Mouse (Mus musculus) adrenal gland, adult 2 months (tissue): ENCODE measurements at regions not wholly inside any gene's neighbourhood (a gene's known extent, or its start where the extent isn't known, plus 50 kb on each side); places are given as distances from the start of the nearest gene placed in this dataset.

ENCODE experiments used
- DNase-seq: peaks from one replicate; pipeline ENCODE4 v3.0.0; 2021

- no peak for DNase-seq
Measured at GRCm38 (mm10) chr15:36916998-36917397, 90.6 kb downstream of the Zfp706 start.

DNA sequence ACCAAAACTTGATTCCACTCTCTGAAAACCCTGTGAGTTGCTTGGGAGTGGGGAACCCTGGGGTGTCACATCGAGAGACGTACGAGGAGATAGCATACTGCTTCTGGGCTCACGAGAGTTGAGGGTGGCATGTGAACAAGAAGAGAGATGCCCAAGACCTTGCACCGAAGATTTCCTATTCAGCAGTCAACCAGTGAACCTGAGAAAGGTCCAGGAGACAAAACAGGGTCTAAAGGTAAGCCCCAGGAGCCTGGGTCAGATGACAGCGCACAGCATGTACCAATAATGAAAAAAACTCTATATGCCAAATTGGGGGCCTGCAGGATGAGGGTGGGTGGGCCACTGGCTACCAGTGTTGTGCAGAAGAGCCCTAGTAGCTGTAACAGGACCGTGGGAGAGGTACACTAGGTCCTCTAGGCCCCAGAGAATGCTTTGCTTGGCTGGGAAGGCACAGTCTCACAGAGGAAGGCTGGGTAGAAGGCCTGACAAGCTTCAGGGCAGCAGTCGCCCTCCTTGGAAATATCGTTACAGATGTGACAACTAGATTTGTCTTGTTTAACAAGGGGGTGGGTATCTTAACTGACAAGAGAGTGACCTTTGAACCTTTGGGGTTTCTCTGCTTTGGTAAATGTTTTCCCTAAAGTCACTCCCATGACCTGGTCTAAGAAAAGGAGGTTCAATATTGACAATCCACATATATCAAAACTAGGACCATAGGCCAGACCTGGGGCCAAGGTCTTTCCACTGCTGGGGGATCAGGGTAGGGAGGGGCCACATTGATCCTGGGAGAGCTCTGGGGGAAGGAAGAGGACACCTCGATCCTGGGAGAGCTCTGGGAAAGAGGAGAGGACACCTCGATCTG, 93.1 kb downstream of the Zfp706 start:
- no peak for DNase-seq

DNA sequence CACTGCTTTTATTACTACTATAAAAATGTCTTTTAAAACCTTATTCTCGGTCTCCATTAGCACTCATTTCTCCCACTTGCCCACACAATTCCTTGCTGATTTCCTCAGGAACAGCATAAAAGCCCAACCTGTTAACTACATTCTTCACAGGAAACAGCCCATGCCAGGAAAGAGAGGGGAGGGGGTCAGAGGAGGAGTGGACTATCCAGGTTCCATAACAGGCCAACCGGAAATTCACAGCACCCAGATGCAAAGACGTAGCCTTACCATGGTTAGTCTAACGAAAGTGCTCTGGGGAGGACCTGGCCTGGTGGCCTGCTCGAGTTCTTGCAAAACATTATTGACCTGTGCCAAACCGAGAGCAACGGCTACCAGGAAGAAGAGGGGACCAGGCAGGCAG, 94.3 kb downstream of the Zfp706 start:
- DNase-seq = no peak

GRCm38 (mm10) chr15:36910272-36910671, 97.3 kb downstream of the Zfp706 start:
- DNase-seq = peak; percentile 68

GRCm38 (mm10) chr15:36909494-36909893, 98.1 kb downstream of the Zfp706 start:
- no peak for DNase-seq

GRCm38 (mm10) chr15:36906789-36907188, 100.8 kb downstream of the Zfp706 start:
- no peak for DNase-seq

GRCm38 (mm10) chr15:36906052-36906451, 101.5 kb downstream of the Zfp706 start:
- no peak for DNase-seq

- DNase-seq = peak; percentile 56
Measured at GRCm38 (mm10) chr15:36903922-36904321, 103.7 kb downstream of the Zfp706 start.

- no peak for DNase-seq
Measured at GRCm38 (mm10) chr15:36903309-36903708, 104.3 kb downstream of the Zfp706 start.

GRCm38 (mm10) chr15:36901830-36902285, 105.7 kb downstream of the Zfp706 start:
- DNase-seq = no peak

DNA sequence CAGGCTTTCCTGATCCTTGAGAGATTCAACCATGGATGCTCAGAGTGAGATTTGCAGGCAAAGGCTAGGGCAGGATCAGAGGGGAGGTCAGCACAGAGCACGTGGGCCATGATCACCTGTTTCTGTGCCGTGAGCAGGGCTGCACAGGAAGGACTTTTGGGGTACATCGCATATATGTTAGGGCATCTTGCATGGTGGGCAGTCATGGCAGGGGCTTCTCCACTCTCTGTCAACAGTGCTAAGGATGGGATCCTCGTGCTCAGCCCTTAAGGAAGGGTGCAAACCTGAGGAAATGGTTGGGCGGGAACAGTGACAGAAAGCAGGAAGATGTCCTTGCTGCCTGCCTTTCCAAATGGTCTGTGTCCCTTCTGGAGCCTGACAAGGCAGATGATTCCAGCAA, 106.2 kb downstream of the Zfp706 start:
- no peak for DNase-seq

GRCm38 (mm10) chr15:36900940-36901339, 106.6 kb downstream of the Zfp706 start:
- DNase-seq = no peak

DNA sequence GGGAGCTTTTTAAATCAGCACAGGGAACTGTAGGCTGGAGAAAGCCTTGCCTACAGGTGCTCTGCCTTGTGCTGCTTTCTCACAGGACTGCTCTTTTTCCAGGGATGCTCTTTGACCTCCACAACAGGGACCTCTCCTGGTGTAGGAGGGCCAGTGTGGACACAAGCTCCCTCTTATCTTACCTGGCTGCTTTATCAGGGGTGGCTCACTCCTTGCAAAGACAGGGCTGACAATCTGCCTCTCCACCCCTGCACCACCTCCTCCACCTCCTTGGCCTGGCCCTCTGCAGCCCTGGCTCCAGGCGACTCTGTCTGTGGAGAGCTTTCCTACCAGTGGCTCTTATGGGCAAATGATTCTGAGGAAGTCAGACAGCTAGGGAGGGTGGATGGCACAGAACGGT, 107.7 kb downstream of the Zfp706 start:
- no peak for DNase-seq

DNA sequence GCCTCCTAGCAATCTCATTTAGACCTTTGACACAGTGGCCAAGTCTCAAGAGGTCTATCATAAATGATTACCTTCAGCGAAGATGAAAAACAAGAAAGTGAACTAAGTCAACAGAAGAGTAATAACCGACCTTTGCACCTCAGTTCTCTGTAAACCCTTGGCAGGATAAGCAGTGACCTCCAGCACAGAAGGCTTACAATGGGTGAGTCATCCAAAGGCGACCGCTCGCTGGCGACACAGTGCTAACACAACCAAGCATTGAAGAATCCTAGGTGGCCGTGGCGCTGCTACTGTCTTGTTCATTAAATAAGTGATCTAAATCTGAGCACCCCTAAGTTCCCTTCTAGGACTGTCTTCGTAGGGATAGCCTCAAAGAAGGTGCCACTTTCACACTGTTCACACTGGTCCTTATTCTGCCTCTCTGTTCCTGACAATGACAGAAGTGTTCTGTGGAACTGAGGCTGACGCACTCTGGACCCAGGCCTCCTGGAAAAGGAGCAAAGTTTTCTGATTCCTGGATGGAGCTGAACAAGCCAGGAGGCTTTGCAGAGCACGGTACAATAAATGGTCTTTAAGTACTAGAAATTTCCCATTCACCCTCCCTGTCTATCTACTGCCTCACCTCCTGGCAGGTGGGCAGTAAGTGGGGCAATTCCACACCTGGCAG, 108.6 kb downstream of the Zfp706 start:
- peak; percentile 82 for DNase-seq

GRCm38 (mm10) chr15:36898326-36898725, 109.2 kb downstream of the Zfp706 start:
- DNase-seq = no peak

- DNase-seq = no peak
Measured at GRCm38 (mm10) chr15:36896265-36896664, 111.3 kb downstream of the Zfp706 start.

DNA sequence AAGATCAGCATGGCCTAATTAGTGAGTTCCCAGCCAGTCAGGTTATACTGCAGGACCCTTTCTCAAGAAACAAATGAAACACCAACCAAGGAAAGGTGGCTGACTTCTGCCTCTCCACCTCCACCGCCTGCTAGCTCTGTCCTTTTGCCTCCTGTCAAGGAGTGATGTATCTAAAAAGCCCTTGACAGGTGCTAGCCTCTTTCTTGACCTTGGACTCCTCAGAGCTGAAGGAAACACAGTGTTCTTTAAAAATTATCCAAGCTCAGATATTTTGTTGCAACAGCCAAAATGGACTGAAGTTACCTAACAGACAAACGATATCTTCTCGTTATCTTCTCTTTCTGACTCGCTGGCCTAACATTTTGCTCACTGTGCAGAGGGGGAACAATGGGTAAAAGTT, 112.5 kb downstream of the Zfp706 start:
- DNase-seq = no peak

- no peak for DNase-seq
Measured at GRCm38 (mm10) chr15:36893407-36893969, 114.1 kb downstream of the Zfp706 start.

- DNase-seq = no peak
Measured at GRCm38 (mm10) chr15:36892576-36893205, 114.9 kb downstream of the Zfp706 start.

- DNase-seq = no peak
Measured at GRCm38 (mm10) chr15:36891851-36892250, 115.7 kb downstream of the Zfp706 start.

DNA sequence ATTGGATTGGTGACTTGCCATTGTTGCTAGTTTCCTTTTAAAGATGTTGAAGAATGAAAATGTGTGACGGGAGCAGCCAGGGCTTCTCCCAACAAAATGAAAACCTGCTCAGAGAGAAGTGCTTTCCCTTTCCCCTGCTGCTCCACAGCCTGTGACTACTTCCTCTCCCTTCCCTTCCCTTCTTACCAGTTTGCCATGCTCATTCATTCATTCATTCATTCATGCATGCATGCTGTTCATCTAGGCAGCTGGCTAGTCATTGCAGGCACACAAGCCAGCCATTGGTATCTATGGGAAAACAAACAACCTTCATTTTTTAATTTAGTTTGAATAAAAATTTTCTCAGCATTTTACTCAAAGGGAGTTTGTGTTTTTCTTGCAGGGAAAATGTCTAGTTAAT, 116.3 kb downstream of the Zfp706 start:
- no peak for DNase-seq

DNA sequence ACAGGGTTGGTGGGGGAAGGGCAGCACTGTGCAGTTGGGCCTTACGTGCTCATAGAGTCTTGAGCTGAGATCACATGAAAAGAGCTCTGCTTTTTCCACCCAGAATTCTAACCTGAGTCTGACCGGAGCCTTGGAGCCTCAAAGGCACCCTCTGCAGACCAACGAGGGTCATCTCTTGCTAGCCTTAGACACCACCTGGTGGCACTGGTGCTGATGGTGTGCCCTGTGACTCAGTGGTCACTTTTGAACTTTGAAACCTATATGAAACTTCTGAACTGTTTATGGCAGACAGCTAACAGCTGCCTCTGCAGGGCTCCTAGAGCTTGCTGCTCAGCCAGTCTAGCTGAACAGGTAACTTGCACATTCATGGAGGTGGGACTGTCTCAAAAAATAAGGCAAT, 118.5 kb downstream of the Zfp706 start:
- no peak for DNase-seq
